Mouse (Mus musculus): ENCODE data around the gene Lhfp. TPM values are rescaled to one million over a fixed set of nuclear protein-coding genes. Genes with fewer than 3 reads are reported as not detected.

Lhfp gene
- 59.3 and 59.4 TPM in 2 replicates for polyA plus RNA-seq (2015; fragmentation: Nextera tagmentation; extraction: Ambion mirVana)

GRCm38 (mm10) chr3:53041411-53042239, at the start of gene Lhfp:
Lhfp (plus strand) TSS chr3:53041528.
- Histone ChIP-seq H3K36me3 (no peaks in the 10 kb centered on the region), H3K27ac (peak within 1 kb of the TSS; percentile 74), H3K9ac (peak within 1 kb of the TSS; percentile 33), H3K9me3 (no peaks in the 10 kb centered on the region), H3K27me3 (replicated peaks) (no peaks in the 10 kb centered on the region), H3K4me1 (peaks cover 11% of the 10 kb centered on the region; the same call in 1 of the 2 replicates), H3K4me2 (peak within 1 kb of the TSS; percentile 91), H3K4me3 (replicated peaks) (peak within 1 kb of the TSS; percentile 69)
- WGBS = under 1% methylated on average over 53 of the region's 58 CpGs
- peak; percentile 87 for ATAC-seq (ENCODE audit: insufficient read depth, low FRiP score, low read depth)

GRCm38 (mm10) chr3:52993296-52993695, 48.0 kb upstream of the Lhfp start:
- H3K27me3 ChIP-seq (replicated peaks) = no peaks in the 10 kb centered on the region
- WGBS = 86% methylated on average over 9 of the region's 10 CpGs
- H3K4me3 ChIP-seq (replicated peaks) = no peak overlapping the region
- no peaks in the 10 kb centered on the region for H3K9me3 ChIP-seq
- ATAC-seq (ENCODE audit: insufficient read depth, low FRiP score, low read depth) = no peak
- peaks cover 21% of the 10 kb centered on the region for H3K36me3 ChIP-seq
- H3K4me1 ChIP-seq = no peaks in the 10 kb centered on the region
- no peak overlapping the region for H3K9ac ChIP-seq
- H3K4me2 ChIP-seq = no peak overlapping the region
- no peak overlapping the region for H3K27ac ChIP-seq

GRCm38 (mm10) chr3:52994666-52995065, 46.7 kb upstream of the Lhfp start:
- 71% methylated on average over 5 of the region's 5 CpGs for WGBS
- H3K27ac ChIP-seq = no peak overlapping the region
- no peak overlapping the region for H3K4me2 ChIP-seq
- no peak overlapping the region for H3K4me3 ChIP-seq (replicated peaks)
- H3K36me3 ChIP-seq = peaks cover 16% of the 10 kb centered on the region
- H3K9me3 ChIP-seq = no peaks in the 10 kb centered on the region
- no peak overlapping the region for H3K9ac ChIP-seq
- H3K27me3 ChIP-seq (replicated peaks) = no peaks in the 10 kb centered on the region
- ATAC-seq (ENCODE audit: insufficient read depth, low FRiP score, low read depth) = no peak
- H3K4me1 ChIP-seq = no peaks in the 10 kb centered on the region

GRCm38 (mm10) chr3:52996635-52997034, 44.7 kb upstream of the Lhfp start:
- Histone ChIP-seq H3K4me2 (no peak overlapping the region), H3K4me1 (no peaks in the 10 kb centered on the region), H3K9me3 (no peaks in the 10 kb centered on the region), H3K27me3 (replicated peaks) (no peaks in the 10 kb centered on the region), H3K27ac (no peak overlapping the region), H3K4me3 (replicated peaks) (no peak overlapping the region), H3K36me3 (peaks cover 19% of the 10 kb centered on the region), H3K9ac (no peak overlapping the region)
- no peak for ATAC-seq (ENCODE audit: insufficient read depth, low FRiP score, low read depth)
- WGBS = 92% methylated on average over 5 of the region's 5 CpGs

GRCm38 (mm10) chr3:52997381-52997780, 43.9 kb upstream of the Lhfp start:
- no peak overlapping the region for H3K4me3 ChIP-seq (replicated peaks)
- peaks cover 16% of the 10 kb centered on the region for H3K36me3 ChIP-seq
- H3K4me2 ChIP-seq = no peak overlapping the region
- no peaks in the 10 kb centered on the region for H3K4me1 ChIP-seq
- no peak overlapping the region for H3K27ac ChIP-seq
- no peaks in the 10 kb centered on the region for H3K9me3 ChIP-seq
- H3K9ac ChIP-seq = no peak overlapping the region
- no peak for ATAC-seq (ENCODE audit: insufficient read depth, low FRiP score, low read depth)
- no peaks in the 10 kb centered on the region for H3K27me3 ChIP-seq (replicated peaks)
- WGBS = 92% methylated on average over 1 of the region's 1 CpGs

- WGBS = 72% methylated on average over 15 of the region's 15 CpGs
Observed at GRCm38 (mm10) chr3:52999016-52999744, 42.1 kb upstream of the Lhfp start.

GRCm38 (mm10) chr3:52999996-53000395, 41.3 kb upstream of the Lhfp start:
- Histone ChIP-seq H3K27me3 (replicated peaks) (no peaks in the 10 kb centered on the region), H3K9me3 (no peaks in the 10 kb centered on the region), H3K4me1 (no peaks in the 10 kb centered on the region), H3K9ac (no peak overlapping the region), H3K4me2 (no peak overlapping the region), H3K4me3 (replicated peaks) (no peak overlapping the region), H3K36me3 (peaks cover 14% of the 10 kb centered on the region), H3K27ac (no peak overlapping the region)
- no peak for ATAC-seq (ENCODE audit: insufficient read depth, low FRiP score, low read depth)
- 82% methylated on average over 3 of the region's 3 CpGs for WGBS

More at GRCm38 (mm10) chr3:52999016-52999744, 42.1 kb upstream of the Lhfp start:
- peaks cover 14% of the 10 kb centered on the region for H3K36me3 ChIP-seq
- ATAC-seq (ENCODE audit: insufficient read depth, low FRiP score, low read depth) = no peak
- H3K27ac ChIP-seq = no peak overlapping the region
- H3K4me1 ChIP-seq = no peaks in the 10 kb centered on the region
- H3K4me2 ChIP-seq = no peak overlapping the region
- H3K9me3 ChIP-seq = no peaks in the 10 kb centered on the region
- no peak overlapping the region for H3K4me3 ChIP-seq (replicated peaks)
- H3K9ac ChIP-seq = no peak overlapping the region
- no peaks in the 10 kb centered on the region for H3K27me3 ChIP-seq (replicated peaks)

- ATAC-seq (ENCODE audit: insufficient read depth, low FRiP score, low read depth) = no peak
- WGBS = 44% methylated on average over 6 of the region's 6 CpGs
- H3K4me1 ChIP-seq = no peaks in the 10 kb centered on the region
- H3K27ac ChIP-seq = no peak overlapping the region
- H3K36me3 ChIP-seq = peaks cover 18% of the 10 kb centered on the region
- H3K9ac ChIP-seq = no peak overlapping the region
- no peak overlapping the region for H3K4me3 ChIP-seq (replicated peaks)
- no peak overlapping the region for H3K4me2 ChIP-seq
- no peaks in the 10 kb centered on the region for H3K9me3 ChIP-seq
- no peaks in the 10 kb centered on the region for H3K27me3 ChIP-seq (replicated peaks)
Observed at GRCm38 (mm10) chr3:53002076-53002475, 39.3 kb upstream of the Lhfp start.

- 76% methylated on average over 2 of the region's 2 CpGs for WGBS
- peaks cover 32% of the 10 kb centered on the region for H3K36me3 ChIP-seq
- H3K4me2 ChIP-seq = no peak overlapping the region
- ATAC-seq (ENCODE audit: insufficient read depth, low FRiP score, low read depth) = 0 out of 2 replicates have a peak, but pooled peaks have one; percentile 31
- H3K4me1 ChIP-seq = no peaks in the 10 kb centered on the region
- no peak overlapping the region for H3K27ac ChIP-seq
- H3K4me3 ChIP-seq (replicated peaks) = no peak overlapping the region
- H3K9ac ChIP-seq = no peak overlapping the region
- H3K27me3 ChIP-seq (replicated peaks) = no peaks in the 10 kb centered on the region
- no peaks in the 10 kb centered on the region for H3K9me3 ChIP-seq
Observed at GRCm38 (mm10) chr3:53004406-53005114, 36.8 kb upstream of the Lhfp start.

GRCm38 (mm10) chr3:53007411-53007810, 33.9 kb upstream of the Lhfp start:
- Histone ChIP-seq H3K36me3 (peaks cover 33% of the 10 kb centered on the region), H3K27me3 (replicated peaks) (no peaks in the 10 kb centered on the region), H3K9me3 (no peaks in the 10 kb centered on the region), H3K27ac (no peak overlapping the region), H3K4me3 (replicated peaks) (no peak overlapping the region), H3K4me2 (no peak overlapping the region), H3K9ac (no peak overlapping the region), H3K4me1 (no peaks in the 10 kb centered on the region)
- no peak for ATAC-seq (ENCODE audit: insufficient read depth, low FRiP score, low read depth)
- 92% methylated on average over 8 of the region's 8 CpGs for WGBS

GRCm38 (mm10) chr3:53016436-53017340, 24.6 kb upstream of the Lhfp start, which contains the start of gene Cog6:
Cog6 (minus strand) TSS chr3:53017237.
- WGBS = 5% methylated on average over 53 of the region's 53 CpGs
- H3K4me2 ChIP-seq = peak within 1 kb of the TSS; percentile 73

More at GRCm38 (mm10) chr3:53016436-53017340, 24.6 kb upstream of the Lhfp start, which contains the start of gene Cog6:
- ATAC-seq (ENCODE audit: insufficient read depth, low FRiP score, low read depth) = peak; percentile 88
- no peaks in the 10 kb centered on the region for H3K27me3 ChIP-seq (replicated peaks)
- H3K36me3 ChIP-seq = peaks cover 3% of the 10 kb centered on the region; the same call in 1 of the 2 replicates
- H3K27ac ChIP-seq = peak within 1 kb of the TSS; percentile 38; the same call in 1 of the 2 replicates
- peak within 1 kb of the TSS; percentile 56 for H3K9ac ChIP-seq
- peak within 1 kb of the TSS; percentile 84 for H3K4me3 ChIP-seq (replicated peaks)
- H3K9me3 ChIP-seq = no peaks in the 10 kb centered on the region
- H3K4me1 ChIP-seq = 0 out of 2 replicates have a peak, but pooled peaks cover 2% of the 10 kb centered on the region
